Mouse (Mus musculus): ENCODE measurements around the gene Nobox. TPM values are rescaled to one million over a fixed set of nuclear protein-coding genes. Genes with fewer than 3 reads are reported as not detected.

Gene Nobox
- polyA plus RNA-seq, 1 experiment from 2014 or later = not detected

DNA sequence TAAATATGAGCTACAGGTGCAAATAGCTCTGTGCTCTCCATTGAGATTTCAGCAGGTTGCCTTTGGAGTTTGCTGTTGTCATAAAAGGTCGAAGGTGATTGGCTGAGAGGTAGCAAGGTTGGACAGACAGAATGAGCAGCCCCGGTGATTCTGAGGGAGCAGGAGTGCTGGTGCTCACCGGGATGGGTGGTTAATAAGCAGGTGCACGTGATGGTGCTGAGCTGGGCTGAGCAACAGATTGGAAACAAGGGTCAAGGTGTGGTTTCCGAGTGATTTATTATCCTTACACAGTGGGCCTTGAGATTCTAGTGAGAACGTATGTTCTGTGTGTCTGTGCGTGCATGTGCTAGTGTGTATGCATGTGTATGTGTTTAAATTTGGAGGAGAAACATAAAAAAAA is 16.2 kb downstream of the Nobox start:
- Histone ChIP-seq H3K4me1 (ENCODE audit: control insufficient read depth, insufficient read depth, low read length) (peaks cover 6% of the 10 kb centered on the region; the same call in 1 of the 2 replicates), H3K9ac (ENCODE audit: low read depth, low read length) (no peak overlapping the region), H3K9me3 (replicated peaks; ENCODE audit: control insufficient read depth, low read length) (no peaks in the 10 kb centered on the region), H3K27ac (ENCODE audit: low read depth, low read length) (no peak overlapping the region), H3K4me3 (ENCODE audit: low read depth, low read length) (no peak overlapping the region), H3K36me3 (ENCODE audit: control insufficient read depth, insufficient read depth, low read length) (peaks cover 5% of the 10 kb centered on the region; the same call in 1 of the 2 replicates), H3K27me3 (ENCODE audit: control insufficient read depth, insufficient read depth, low read length) (no peaks in the 10 kb centered on the region), H3K4me2 (no peak overlapping the region)
- 76% methylated on average over 7 of the region's 7 CpGs for WGBS (ENCODE audit: insufficient replicate concordance)
- ATAC-seq (replicated peaks; ENCODE audit: insufficient number of reproducible peaks, low FRiP score, low TSS enrichment) = no peak

DNA sequence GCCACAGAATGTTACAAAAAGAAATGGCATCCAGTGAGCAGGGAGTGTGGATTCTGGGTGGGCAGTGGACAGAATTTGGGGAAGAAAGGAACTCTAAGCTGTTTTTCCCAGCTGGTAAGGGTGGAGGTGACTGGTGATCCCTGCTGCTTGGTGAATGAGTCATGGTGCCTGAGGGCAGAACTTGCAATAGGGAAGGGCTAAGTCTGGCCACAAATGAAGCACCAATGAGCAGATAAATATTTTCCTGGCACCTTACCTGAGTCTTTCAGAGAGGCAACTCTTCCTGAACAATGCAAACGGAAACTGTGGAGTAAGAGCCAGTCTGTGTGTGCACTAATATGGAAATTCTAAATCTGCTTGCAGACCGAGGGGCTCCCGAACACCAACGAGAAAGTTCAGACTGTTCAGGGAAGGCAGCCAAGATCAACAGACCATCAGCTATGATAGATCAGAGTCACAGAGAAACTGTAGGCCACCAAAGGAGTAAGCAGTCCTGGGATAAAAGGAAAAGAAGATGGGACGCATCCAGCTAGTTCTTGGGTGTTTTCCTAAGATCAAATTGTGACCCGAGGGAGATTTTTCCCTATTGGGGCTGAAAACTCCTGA is 16.8 kb downstream of the Nobox start:
- no peak for ATAC-seq (replicated peaks; ENCODE audit: insufficient number of reproducible peaks, low FRiP score, low TSS enrichment)
- Histone ChIP-seq H3K4me2 (no peak overlapping the region), H3K4me3 (ENCODE audit: low read depth, low read length) (no peak overlapping the region), H3K36me3 (ENCODE audit: control insufficient read depth, insufficient read depth, low read length) (peaks cover 5% of the 10 kb centered on the region; the same call in 1 of the 2 replicates), H3K27me3 (ENCODE audit: control insufficient read depth, insufficient read depth, low read length) (no peaks in the 10 kb centered on the region), H3K4me1 (ENCODE audit: control insufficient read depth, insufficient read depth, low read length) (peaks cover 6% of the 10 kb centered on the region; the same call in 1 of the 2 replicates), H3K9me3 (replicated peaks; ENCODE audit: control insufficient read depth, low read length) (no peaks in the 10 kb centered on the region), H3K27ac (ENCODE audit: low read depth, low read length) (no peak overlapping the region), H3K9ac (ENCODE audit: low read depth, low read length) (no peak overlapping the region)
- 48% methylated on average over 6 of the region's 6 CpGs for WGBS (ENCODE audit: insufficient replicate concordance)

DNA sequence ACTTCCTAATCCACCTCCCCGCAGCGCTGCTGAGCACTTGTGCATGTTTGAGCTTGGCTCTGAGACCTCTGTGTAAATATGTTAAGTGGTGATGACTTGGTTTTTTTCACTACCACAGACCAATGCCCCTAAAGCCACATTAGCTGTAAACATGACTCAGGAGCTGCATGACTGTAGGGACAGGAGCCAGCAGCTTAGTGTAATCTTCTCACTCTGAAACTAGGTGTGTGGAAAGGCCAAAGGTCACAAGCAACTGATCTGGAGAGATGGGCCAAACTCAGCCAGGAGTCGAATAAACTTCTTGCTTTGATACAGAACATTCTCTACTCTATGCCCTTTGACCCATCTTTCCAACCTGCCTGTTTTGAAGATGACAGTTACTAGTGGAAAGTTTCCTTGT is 17.3 kb downstream of the Nobox start:
- H3K9ac ChIP-seq (ENCODE audit: low read depth, low read length) = no peak overlapping the region
- ATAC-seq (replicated peaks; ENCODE audit: insufficient number of reproducible peaks, low FRiP score, low TSS enrichment) = no peak
- WGBS (ENCODE audit: insufficient replicate concordance) = 76% methylated on average over 3 of the region's 3 CpGs
- H3K27ac ChIP-seq (ENCODE audit: low read depth, low read length) = no peak overlapping the region
- peaks cover 5% of the 10 kb centered on the region; the same call in 1 of the 2 replicates for H3K36me3 ChIP-seq (ENCODE audit: control insufficient read depth, insufficient read depth, low read length)
- H3K4me3 ChIP-seq (ENCODE audit: low read depth, low read length) = no peak overlapping the region
- H3K9me3 ChIP-seq (replicated peaks; ENCODE audit: control insufficient read depth, low read length) = no peaks in the 10 kb centered on the region
- no peak overlapping the region for H3K4me2 ChIP-seq
- no peaks in the 10 kb centered on the region for H3K27me3 ChIP-seq (ENCODE audit: control insufficient read depth, insufficient read depth, low read length)
- peaks cover 6% of the 10 kb centered on the region; the same call in 1 of the 2 replicates for H3K4me1 ChIP-seq (ENCODE audit: control insufficient read depth, insufficient read depth, low read length)

DNA sequence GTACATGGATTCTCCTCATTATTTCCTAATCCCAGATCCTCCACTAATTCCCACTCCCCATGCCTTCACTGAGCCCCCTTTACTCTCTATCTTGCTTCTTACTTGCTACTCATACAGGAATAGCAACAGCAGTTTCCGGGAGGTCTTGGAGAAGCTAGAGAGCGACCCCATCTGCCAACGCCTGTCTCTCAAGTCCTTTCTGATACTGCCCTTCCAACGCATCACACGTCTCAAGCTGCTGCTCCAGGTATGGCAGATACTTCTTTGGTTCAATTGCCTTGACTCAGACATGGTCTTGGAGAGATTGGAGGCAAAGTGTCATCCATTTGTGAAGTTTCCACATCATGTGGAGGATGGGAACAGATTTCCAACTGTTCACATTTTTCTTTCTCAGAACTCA is 28.9 kb downstream of the Nobox start:
- no peak overlapping the region for H3K9ac ChIP-seq (ENCODE audit: low read depth, low read length)
- H3K36me3 ChIP-seq (ENCODE audit: control insufficient read depth, insufficient read depth, low read length) = peaks cover 2% of the 10 kb centered on the region; the same call in 1 of the 2 replicates
- no peaks in the 10 kb centered on the region for H3K9me3 ChIP-seq (replicated peaks; ENCODE audit: control insufficient read depth, low read length)
- no peak overlapping the region for H3K4me2 ChIP-seq
- 69% methylated on average over 5 of the region's 5 CpGs for WGBS (ENCODE audit: insufficient replicate concordance)
- ATAC-seq (replicated peaks; ENCODE audit: insufficient number of reproducible peaks, low FRiP score, low TSS enrichment) = no peak
- no peak overlapping the region for H3K4me3 ChIP-seq (ENCODE audit: low read depth, low read length)
- H3K27ac ChIP-seq (ENCODE audit: low read depth, low read length) = no peak overlapping the region
- no peaks in the 10 kb centered on the region for H3K4me1 ChIP-seq (ENCODE audit: control insufficient read depth, insufficient read depth, low read length)
- no peaks in the 10 kb centered on the region for H3K27me3 ChIP-seq (ENCODE audit: control insufficient read depth, insufficient read depth, low read length)

DNA sequence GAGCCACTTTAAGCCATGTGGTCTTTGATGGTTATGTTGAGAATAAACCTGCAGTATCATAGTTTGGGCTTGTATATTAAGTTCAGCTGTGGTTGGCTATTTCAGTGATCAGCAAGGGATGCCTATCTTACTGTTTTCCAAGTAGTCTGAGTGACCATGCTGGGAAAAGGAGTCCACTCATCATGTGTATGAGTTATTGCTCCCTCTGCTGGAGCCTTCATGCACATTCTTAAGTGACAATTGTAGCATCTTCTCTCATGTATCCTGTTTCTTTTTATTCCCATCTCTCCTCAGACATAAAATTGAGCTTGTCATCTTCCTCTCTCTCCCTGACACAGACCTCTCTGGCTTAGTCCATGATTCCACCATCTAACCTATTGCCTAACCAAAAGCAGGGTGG is 31.1 kb downstream of the Nobox start:
- no peaks in the 10 kb centered on the region for H3K27me3 ChIP-seq (ENCODE audit: control insufficient read depth, insufficient read depth, low read length)
- ATAC-seq (replicated peaks; ENCODE audit: insufficient number of reproducible peaks, low FRiP score, low TSS enrichment) = no peak

DNA sequence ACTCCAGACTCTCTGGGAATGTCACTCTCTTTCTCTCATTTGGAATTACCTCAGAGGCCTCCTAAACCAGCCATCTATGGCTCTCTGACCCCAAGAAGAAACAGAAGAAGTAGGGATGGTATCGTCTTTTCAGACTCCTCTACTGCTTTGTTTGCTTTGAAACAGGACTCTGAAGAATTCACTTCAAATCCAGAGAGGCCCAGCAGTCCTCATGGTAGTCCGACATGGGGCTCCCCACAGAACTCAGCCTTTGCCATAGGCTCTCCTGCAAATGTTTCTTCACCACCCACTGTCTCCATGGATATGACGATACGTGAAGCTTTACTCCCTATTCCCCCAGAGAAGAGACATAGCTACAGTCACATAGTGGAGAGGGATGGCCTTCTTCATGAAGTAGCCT is 35.2 kb downstream of the Nobox start:
- Histone ChIP-seq H3K36me3 (ENCODE audit: control insufficient read depth, insufficient read depth, low read length) (0 out of 2 replicates have a peak, but pooled peaks cover 2% of the 10 kb centered on the region), H3K4me1 (ENCODE audit: control insufficient read depth, insufficient read depth, low read length) (no peaks in the 10 kb centered on the region), H3K27ac (ENCODE audit: low read depth, low read length) (no peak overlapping the region), H3K9me3 (replicated peaks; ENCODE audit: control insufficient read depth, low read length) (no peaks in the 10 kb centered on the region), H3K9ac (ENCODE audit: low read depth, low read length) (no peak overlapping the region), H3K4me3 (ENCODE audit: low read depth, low read length) (no peak overlapping the region), H3K4me2 (no peak overlapping the region), H3K27me3 (ENCODE audit: control insufficient read depth, insufficient read depth, low read length) (no peaks in the 10 kb centered on the region)
- ATAC-seq (replicated peaks; ENCODE audit: insufficient number of reproducible peaks, low FRiP score, low TSS enrichment) = no peak
- 80% methylated on average over 4 of the region's 4 CpGs for WGBS (ENCODE audit: insufficient replicate concordance)

More for the DNA sequence above, 31.1 kb downstream of the Nobox start:
- H3K4me2 ChIP-seq = no peak overlapping the region
- 0 out of 2 replicates have a peak, but pooled peaks cover 2% of the 10 kb centered on the region for H3K36me3 ChIP-seq (ENCODE audit: control insufficient read depth, insufficient read depth, low read length)
- no peak overlapping the region for H3K9ac ChIP-seq (ENCODE audit: low read depth, low read length)
- no peak overlapping the region for H3K4me3 ChIP-seq (ENCODE audit: low read depth, low read length)
- H3K27ac ChIP-seq (ENCODE audit: low read depth, low read length) = no peak overlapping the region
- H3K4me1 ChIP-seq (ENCODE audit: control insufficient read depth, insufficient read depth, low read length) = no peaks in the 10 kb centered on the region
- no peaks in the 10 kb centered on the region for H3K9me3 ChIP-seq (replicated peaks; ENCODE audit: control insufficient read depth, low read length)

DNA sequence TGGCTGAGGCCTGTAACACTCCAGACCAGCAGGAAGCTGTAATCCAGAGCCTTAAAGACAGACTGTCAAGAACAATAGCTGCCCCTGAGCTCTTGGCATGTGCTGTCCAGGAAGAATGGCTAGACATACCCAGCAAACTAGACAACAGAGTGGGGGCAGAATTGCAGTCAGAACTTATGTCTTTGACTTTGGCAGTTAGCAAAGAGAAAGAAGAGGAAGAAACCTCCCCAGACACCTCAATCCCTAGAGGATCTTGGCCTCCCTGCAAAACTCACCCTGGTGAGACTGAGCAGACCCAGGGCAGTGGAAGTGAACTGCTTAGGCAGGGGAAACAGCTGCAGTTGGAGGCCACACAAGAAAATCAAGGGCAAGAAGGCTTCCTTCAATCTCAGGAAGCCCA is 36.8 kb downstream of the Nobox start:
- Histone ChIP-seq H3K27me3 (ENCODE audit: control insufficient read depth, insufficient read depth, low read length) (no peaks in the 10 kb centered on the region), H3K9me3 (replicated peaks; ENCODE audit: control insufficient read depth, low read length) (no peaks in the 10 kb centered on the region), H3K4me3 (ENCODE audit: low read depth, low read length) (no peak overlapping the region), H3K9ac (ENCODE audit: low read depth, low read length) (no peak overlapping the region), H3K36me3 (ENCODE audit: control insufficient read depth, insufficient read depth, low read length) (0 out of 2 replicates have a peak, but pooled peaks cover 2% of the 10 kb centered on the region), H3K4me2 (no peak overlapping the region), H3K4me1 (ENCODE audit: control insufficient read depth, insufficient read depth, low read length) (no peaks in the 10 kb centered on the region), H3K27ac (ENCODE audit: low read depth, low read length) (peak overlapping the region; percentile 68)
- no peak for ATAC-seq (replicated peaks; ENCODE audit: insufficient number of reproducible peaks, low FRiP score, low TSS enrichment)

DNA sequence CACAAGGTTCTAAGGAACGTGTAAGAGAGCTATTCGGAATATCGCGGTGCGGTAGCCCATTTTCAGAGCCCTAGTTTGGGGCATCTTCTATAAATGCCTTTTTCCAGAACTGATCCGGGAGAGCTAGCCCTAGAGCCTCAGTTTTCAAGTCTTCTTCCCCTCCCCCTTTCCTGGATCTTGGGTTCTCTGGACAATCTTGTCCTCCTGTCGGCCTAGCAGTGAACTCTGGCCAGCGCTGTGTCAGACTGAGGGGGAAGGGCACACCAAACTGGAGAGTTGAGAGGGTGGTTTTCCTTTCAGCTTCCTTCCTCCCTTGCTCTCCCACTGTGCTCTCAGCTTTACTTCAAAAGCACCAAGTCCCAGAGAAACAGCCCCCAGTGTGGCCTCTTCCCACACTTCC is 43.0 kb downstream of the Nobox start:
- Histone ChIP-seq H3K27ac (ENCODE audit: low read depth, low read length) (peak overlapping the region; percentile 72), H3K4me3 (ENCODE audit: low read depth, low read length) (peak overlapping the region; percentile 77)

More for the DNA sequence above, 43.0 kb downstream of the Nobox start:
- H3K9ac ChIP-seq (ENCODE audit: low read depth, low read length) = peak overlapping the region; percentile 85
- H3K36me3 ChIP-seq (ENCODE audit: control insufficient read depth, insufficient read depth, low read length) = no peaks in the 10 kb centered on the region
- no peaks in the 10 kb centered on the region for H3K27me3 ChIP-seq (ENCODE audit: control insufficient read depth, insufficient read depth, low read length)
- peak overlapping the region; percentile 94 for H3K4me2 ChIP-seq
- no peaks in the 10 kb centered on the region for H3K4me1 ChIP-seq (ENCODE audit: control insufficient read depth, insufficient read depth, low read length)
- H3K9me3 ChIP-seq (replicated peaks; ENCODE audit: control insufficient read depth, low read length) = no peaks in the 10 kb centered on the region
- under 1% methylated on average over 8 of the region's 8 CpGs for WGBS (ENCODE audit: insufficient replicate concordance)
- peak; percentile 64; the same call in 1 of the 2 replicates for ATAC-seq (replicated peaks; ENCODE audit: insufficient number of reproducible peaks, low FRiP score, low TSS enrichment)

Data from heart, embryonic 11.5 days (tissue).